Mouse (Mus musculus) common myeloid progenitor, adult 5-6 weeks (primary cell): Measurements from ENCODE around the gene Vdac1. TPM values are rescaled to one million over a fixed set of nuclear protein-coding genes. Genes with fewer than 3 reads are reported as not detected.

Source experiments
- ATAC-seq: replicated peaks from 2 replicates; pipeline ENCODE4 v1.8.0; 2016; ENCODE audit warnings: low read depth, mild to moderate bottlenecking, moderate TSS enrichment, inconsistent platforms; ENCODE audit not compliant: poor library complexity, severe bottlenecking
- total RNA-seq: library from RNA; stranded (forward); fragments of 200-1000, 187-1606 nt; gene quantifications from 2 replicates; pipeline ENCODE4 v1.2.3, GENCODE M21; 2017

Vdac1 gene
- total RNA-seq, 1 experiment from 2014 or later: 274 TPM

DNA sequence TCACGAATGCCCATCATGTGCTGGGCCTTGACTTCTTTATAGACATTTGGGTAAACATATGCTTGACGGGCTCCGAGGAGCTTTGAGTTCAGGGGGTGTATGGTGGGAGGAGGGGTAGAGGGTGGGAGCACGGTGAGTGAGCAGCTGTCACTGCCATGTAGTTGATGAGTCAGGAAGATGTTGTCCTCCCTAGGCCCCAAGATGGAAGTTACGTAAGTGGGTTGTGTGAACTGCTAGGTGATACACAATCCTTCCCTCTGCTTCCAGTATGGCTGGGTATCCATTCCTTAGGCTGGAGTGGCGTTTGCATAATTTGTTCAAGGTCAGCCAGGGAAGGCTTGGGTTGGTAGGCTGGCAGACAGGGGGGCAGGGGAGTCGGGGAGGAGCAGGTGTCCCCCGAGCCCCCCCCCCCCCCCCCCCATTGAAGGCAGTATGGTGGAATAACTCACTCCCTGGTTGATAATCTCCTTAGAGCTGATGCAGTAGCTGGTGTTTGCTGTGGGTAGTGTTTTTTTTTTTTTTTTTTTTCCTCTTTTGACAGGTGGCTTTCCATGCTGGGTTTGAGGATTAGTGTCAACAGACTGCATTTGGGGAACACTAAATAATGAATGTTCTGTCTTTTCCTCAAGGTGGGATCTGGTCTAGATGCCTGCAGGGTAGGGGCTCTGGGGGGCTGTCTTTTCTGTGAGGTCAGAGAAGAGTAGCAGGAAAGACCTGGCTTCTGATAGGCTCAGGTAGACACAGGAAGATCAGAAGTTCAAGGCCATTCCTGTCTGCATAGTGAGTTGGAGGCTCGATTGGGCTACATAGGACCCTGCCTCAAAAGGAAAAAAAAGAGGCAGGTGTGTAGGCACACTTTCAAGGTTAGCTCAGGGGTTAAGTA, 8.8 kb downstream of the Vdac1 start:
- ATAC-seq: no peak

DNA sequence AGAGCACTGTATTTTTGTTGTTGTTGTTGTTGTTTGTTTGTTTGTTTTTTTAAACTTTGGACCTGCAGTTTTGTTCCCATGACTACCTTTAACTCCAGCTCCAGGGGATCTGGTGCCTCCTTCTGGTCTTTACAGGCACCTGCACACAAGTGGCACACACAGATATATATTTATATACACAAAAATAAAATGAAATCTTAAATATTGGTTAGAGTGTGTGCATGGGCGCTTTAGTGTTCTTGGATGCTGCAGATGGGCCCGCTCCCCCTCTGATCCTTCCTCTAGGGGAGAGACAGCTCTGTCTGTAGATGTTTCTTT, 9.4 kb downstream of the Vdac1 start:
- no peak for ATAC-seq

GRCm38 (mm10) chr11:52370538-52370937, 9.9 kb downstream of the Vdac1 start:
- no peak for ATAC-seq

DNA sequence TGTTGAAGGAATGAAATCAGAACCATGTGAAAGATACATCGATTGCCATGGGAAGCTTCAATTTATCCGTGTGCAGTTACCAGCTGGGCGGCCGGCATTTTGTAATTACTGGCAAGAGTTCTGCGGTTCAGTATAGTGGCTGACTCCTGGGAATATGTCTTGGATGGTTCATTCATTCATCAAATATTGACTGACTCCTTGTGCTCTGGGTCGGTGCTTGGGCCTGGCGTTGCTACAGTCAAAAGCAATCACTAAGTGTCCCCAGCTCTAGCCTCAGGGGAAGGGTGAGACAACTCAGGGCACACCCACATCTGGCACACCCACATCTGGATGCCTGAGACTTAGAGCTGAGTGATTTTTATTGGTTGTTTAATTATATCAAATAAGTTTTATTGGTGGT, 13.2 kb downstream of the Vdac1 start:
- no peak for ATAC-seq

GRCm38 (mm10) chr11:52374340-52374739, 13.7 kb downstream of the Vdac1 start:
- ATAC-seq: peak; percentile 72; the same call in 1 of the 2 replicates

DNA sequence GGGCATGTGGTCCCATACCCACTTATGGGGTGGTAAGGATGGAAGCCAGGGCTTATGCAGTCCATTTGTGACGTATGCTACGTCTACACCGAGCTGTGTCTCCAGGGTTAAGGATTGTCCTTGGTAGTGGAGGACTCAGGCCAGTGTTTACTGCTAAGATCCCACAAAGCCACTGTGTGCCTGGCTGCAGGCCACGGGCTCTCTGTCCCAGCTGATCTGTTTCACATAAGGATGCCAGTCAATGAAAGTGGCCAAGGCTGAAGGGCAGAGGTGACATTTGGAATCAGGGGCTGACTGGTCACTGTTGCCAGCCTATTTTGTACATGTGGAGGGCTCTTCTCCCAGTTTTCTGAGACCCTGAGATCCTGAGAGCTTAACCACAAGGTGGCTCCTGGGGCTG, 16.9 kb downstream of the Vdac1 start:
- ATAC-seq: no peak

DNA sequence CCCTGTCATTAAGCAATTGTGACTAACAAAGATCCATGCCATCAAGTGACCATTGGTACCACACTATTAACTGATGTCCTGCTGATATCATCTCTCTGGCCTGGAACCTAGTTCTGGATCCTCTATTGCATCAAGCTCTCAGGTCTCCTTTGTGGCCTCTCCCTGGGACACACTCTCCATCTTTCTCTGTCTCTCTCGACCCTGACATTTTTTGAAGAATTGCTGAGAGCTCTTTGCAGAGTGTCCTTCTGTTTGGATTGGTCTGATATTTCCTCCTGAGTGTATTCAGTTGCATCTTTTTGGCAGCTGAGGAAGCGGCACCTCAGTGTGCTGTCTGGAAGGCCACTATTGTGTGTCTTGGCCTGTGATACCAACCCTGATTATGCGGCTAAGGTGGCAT, 18.6 kb downstream of the Vdac1 start:
- no peak for ATAC-seq

DNA sequence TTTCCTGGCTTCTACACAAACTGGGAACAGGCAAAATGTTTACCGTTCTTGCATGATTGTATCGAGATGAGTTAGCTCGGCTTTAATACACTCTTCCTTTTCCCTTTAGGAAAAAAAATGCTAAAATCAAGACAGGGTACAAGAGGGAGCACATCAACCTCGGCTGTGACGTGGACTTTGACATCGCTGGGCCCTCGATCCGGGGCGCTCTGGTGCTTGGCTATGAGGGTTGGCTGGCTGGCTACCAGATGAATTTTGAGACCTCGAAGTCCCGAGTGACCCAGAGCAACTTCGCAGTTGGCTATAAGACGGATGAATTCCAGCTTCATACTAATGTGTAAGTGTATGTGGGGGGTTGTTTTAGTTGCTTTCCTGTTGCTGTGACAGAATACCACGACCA, 23.1 kb downstream of the Vdac1 start:
- ATAC-seq: no peak

- 0 out of 2 replicates have a peak, but pooled peaks have one; percentile 8 for ATAC-seq
Observed at GRCm38 (mm10) chr11:52384667-52385066, 24.0 kb downstream of the Vdac1 start.

DNA sequence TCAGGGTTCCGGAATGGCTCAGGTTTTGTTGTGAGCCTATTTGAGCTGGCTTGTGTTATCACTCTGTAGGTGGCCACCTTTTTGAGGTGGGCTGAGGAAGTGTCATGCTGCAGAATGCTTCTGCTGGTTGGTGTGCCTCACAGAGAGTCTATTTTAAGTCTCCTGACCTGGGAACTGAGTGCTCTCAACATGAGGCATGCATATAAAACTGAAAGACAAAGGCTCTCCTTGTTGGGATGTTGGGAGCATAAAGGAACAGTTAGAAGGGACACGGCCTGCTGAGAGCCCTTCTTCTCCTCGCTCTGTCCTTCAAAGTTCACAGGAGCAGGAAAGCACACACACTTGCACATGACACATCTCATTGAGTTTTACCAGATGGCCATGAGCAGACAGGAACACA, 26.2 kb downstream of the Vdac1 start:
- ATAC-seq: no peak

DNA sequence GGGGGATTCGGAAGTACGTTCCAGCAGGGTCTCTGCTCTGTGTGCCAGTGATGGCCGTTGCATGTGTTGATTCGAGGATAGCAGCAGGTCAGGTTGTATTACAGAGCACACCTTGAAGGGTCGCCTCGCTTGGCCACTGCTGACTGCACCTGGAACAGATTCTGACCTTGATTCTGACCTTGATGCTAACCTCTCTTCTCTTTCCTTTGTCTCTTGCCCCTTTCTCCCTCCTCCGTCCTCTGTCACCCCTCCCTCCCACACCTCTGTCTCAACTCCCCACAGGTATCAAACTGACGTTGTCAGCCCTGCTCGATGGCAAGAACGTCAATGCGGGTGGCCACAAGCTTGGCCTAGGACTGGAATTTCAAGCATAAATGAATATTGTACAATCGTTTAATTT, 27.5 kb downstream of the Vdac1 start:
- no peak for ATAC-seq

GRCm38 (mm10) chr11:52388979-52389378, 28.3 kb downstream of the Vdac1 start:
- 0 out of 2 replicates have a peak, but pooled peaks have one; percentile 25 for ATAC-seq

DNA sequence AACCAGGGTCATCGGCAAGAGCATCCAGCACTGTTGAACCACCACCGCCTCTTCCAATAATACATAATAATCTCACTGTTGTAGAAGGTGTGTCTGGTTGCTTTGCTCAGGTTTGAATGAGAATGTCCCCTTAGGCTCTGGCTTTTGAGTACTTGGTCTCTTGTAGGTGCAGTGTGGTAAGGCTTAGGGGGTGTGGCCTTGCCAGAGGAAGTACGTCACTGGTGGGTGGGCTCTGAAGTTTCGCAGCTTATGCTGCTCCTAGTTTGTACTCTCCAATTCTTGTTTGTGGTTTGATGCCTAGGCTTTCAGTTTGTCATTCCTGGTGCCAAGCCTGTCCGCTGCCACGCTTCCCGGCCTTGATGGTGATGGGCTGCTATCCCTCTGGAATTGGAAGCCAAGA, 29.3 kb downstream of the Vdac1 start:
- 0 out of 2 replicates have a peak, but pooled peaks have one; percentile 39 for ATAC-seq

GRCm38 (mm10) chr11:52394494-52394893, 33.8 kb downstream of the Vdac1 start:
- no peak for ATAC-seq

GRCm38 (mm10) chr11:52395343-52395742, 34.7 kb downstream of the Vdac1 start:
- no peak for ATAC-seq

DNA sequence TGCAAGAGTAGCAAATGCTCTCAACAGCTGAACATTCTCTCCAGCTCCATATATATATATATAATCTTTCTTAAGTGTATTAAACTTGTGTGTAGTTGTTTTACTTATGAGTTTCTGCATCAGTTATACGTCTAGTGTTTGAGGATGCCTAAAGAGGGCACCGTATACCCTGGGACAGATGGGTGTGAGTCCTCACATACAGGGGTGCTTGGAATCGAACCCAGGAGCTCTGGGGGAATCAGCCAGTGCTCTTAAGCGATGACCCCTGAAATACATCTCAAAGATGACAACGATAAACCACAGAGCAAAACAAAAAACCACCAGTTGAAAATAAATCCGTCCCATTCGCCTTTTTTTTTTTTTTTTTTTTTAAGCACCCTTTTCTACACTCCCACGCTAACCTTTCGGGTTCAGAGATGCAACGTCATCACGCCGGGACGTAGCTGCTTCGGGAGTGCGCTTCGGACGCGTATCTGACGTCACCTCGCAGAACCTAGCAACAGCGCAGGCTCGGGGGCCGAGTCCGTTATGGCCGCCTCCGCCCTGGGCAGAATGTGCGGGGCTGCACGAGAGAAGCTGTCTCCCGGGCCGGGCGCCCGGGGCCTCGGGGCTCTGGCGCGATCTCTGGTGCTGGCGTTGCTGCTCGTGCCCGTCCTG, 35.4 kb downstream of the Vdac1 start, which contains the start of gene 9530068E07Rik:
Gene 9530068E07Rik, plus strand, starts transcription at position 489 of the 657 bp plus-strand sequence.
- ATAC-seq: peak; percentile 94

DNA sequence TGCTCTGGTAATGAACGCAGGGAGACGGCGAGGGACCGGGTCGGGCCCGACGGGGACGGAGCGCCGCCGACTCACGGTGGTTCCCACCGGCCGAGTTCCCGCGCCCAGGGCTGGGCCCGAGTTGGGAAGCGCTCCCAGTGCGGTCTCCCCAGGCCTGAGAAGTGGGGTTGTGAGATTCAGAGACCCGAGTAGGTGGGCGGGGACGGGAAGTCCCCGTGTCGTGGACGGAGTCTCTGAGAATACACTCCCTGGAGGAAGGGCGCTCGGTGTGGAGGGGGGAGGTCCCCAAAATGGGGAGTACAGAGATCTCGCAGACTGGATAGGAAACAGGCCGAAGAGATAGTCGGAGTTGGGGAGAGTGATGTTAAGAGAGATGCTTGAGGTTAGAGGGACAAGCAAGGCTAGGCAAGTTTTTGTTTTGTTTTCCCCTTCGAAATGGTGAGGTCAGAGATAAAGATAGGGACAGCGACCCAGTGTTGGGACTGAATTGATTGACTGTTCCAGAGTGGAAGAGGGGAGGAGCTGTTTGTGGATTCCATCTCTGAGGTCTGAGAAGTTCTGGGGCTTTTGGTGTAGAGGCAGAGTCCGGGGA, 36.0 kb downstream of the Vdac1 start:
- peak; percentile 53 for ATAC-seq

DNA sequence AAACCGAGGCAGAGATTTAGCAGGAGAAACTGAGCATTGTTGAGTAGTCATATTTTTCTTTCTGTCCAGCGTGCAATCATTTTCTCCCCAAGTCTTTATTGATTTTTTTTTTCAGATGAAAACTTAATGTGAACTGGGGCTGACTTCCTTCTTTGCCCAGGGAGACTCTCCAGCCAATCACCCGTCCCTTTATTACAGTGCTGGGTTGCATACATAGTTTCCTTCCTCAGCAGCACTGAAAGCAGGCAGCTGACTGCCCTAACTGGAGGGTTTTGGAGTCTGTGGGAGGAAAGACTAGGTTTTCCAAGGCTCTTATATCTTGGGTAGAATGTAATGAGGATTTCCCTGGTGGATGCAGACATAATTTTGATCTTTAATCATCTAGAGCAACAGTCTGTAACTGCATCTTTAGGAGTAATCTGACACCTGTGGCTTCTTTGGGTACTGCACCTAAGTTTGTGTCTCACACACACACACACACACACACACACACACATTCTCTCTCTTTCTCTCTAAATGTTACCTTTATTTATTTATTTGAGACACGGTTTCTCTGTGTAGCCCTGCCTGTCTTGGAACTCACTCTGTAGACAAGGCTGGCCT, 36.8 kb downstream of the Vdac1 start:
- ATAC-seq: no peak

- no peak for ATAC-seq
Observed at GRCm38 (mm10) chr11:52401476-52401875, 40.8 kb downstream of the Vdac1 start.

- no peak for ATAC-seq
Observed at GRCm38 (mm10) chr11:52402566-52402965, 41.9 kb downstream of the Vdac1 start.

DNA sequence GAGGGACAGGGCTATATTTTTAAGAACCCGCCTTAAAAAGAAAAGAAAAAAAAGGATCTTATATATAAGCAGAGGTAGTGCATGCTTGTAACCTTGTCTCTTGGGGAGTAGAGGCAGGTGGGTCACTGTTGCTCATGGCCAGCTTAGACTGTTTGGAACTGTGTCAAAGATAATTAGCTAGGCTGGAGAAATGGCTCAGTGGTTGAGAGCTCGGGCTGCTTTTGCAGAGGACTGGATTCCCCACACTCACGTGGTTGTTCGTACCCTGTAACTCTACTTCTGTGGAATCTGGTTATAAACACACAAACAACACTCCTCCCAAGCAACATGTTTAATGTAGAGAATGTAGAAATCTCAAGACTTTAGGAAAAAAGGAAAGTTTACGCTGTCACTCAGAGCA, 43.5 kb downstream of the Vdac1 start:
- no peak for ATAC-seq
